Mouse (Mus musculus) thymus, postnatal 14 days (tissue): ENCODE results near the gene Armc8.

ENCODE experiments used
- DNase-seq: peaks from one replicate; pipeline ENCODE4 v3.0.0; 2021

Gene Armc8

DNA sequence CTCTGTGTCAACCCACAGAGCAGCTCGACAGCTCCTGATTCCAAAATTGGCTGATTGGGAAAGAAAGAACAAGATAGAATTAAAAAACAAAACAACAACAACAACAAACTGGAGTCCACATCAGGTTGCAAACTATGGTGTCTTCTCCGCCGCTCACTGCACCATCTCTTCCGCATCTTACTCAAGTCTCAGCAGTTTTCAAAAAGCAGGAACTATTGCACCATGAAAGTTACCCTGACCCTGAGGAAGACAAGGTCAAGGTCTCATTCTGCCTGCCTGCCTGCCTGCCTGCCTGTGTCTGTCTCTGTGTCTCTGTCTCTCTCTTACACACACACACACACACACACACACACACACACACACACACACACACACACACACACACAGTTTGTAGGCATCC is 69.4 kb downstream of the Armc8 start:
- DNase-seq, result no peak

GRCm38 (mm10) chr9:99492634-99493200 is 76.0 kb downstream of the Armc8 start:
- no peak for DNase-seq

DNA sequence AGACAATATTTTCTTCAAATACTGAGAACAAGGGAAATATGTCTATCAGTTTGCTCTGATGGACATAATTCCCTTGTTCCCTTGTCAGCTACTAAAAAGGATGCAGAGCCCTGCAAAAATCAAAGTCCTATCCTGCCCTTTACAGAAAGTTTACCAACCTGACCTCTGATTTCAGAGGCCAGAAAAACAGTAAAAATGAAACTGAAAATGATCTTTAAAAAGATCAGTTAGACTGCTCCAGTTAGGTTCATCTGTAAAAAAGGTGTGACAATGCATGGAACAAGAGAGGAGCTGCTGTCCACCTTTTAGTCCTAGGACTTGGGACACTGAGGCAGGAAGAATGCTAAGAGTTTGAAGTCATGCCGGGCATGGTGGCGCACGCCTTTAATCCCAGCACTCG is 77.6 kb downstream of the Armc8 start:
- DNase-seq, result no peak

- no peak for DNase-seq
These were observed 80.9 kb downstream of the Armc8 start for GRCm38 (mm10) chr9:99487841-99488240.

GRCm38 (mm10) chr9:99487126-99487695 is 81.5 kb downstream of the Armc8 start:
- DNase-seq, result no peak

- no peak for DNase-seq
These were observed 83.6 kb downstream of the Armc8 start for GRCm38 (mm10) chr9:99485144-99485543.

GRCm38 (mm10) chr9:99484632-99485031 is 84.1 kb downstream of the Armc8 start:
- no peak for DNase-seq

DNA sequence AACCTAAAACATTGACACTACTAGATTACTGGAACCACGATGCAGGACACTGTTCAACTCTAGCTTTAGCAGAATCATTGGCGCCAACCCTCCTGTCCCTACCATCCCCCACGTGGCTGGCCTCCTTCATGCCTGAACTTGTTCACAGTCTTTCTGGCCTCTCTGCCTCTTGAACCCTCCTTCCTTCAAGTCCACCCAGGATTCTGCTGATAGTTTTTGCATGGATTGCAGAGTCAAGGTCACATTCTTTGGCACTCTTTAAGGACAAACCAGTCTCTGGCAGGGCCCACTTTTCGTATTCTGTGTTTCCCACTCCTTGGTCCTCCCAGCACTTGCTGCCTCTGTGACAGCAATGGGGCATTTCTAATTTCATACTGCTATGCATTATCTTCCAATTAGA is 85.5 kb downstream of the Armc8 start:
- DNase-seq, result no peak

- no peak for DNase-seq
These were observed 87.9 kb downstream of the Armc8 start for GRCm38 (mm10) chr9:99480764-99481163.

- DNase-seq, result peak; percentile 33
These were observed 89.5 kb downstream of the Armc8 start for GRCm38 (mm10) chr9:99479181-99479711.

- DNase-seq, result no peak
These were observed 97.4 kb downstream of the Armc8 start for GRCm38 (mm10) chr9:99471334-99471733.

DNA sequence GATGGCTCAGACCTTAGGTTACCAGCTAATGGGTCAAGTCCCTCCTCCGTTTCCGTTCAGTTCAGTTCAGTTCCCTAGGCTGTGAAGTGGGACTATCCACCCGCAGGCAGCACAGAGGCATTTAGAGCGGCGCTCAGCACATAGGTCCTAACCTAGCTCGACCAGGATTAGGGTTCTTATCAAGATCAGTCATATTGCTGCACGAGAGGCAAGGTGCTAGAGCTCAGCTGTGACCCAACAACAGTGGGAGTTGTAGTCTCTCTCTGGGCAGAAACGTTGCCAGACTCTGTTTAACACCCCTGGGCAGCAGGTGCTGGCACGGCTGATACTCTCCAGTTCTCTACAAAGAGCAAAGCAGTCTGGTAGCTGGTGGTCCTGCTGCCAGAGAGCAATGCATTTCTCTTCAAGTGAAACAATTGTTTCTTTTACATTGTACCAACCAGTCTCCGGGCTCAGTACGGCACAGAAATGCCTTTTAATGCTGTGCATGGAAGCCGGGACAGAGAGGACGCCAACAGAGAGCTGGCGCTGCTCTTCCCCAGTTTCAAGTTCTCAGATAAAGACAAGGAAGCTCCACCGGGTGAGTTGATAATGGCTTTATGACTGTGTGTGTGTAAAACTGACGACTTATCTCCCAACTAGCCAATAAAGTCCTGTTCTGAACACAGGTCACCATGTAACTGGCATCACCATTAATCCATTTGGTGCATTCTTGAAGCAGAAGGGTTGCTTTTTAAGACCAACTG is 98.2 kb downstream of the Armc8 start:
- DNase-seq, result no peak

DNA sequence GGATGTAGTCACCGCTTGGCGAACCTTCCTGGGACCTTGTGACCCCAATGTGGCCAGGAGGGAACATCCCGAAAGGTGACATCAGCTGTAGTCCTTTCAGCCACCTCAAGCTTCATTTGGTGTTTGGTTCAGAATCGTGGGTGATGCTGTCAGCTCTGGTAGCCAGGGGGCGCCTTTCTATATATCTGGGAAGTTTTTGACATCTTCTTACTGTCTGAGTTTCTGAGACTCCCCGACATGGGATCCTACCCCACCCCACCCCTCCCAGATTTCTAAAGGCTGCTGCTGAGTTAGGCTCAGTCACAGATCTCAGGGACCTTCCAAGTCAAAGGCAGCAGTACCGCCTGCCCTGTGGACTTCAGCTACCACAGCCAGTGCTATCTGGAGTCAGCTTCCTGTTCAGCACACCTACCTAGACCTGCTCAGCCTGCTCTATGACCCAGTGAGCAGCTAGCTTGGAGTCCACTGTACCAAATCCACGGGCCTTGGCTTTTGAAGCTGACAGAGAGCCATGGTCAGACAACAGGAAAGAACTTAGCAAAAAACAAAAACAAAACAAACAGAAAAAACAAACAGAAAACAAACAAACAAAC is 98.9 kb downstream of the Armc8 start:
- peak; percentile 30 for DNase-seq

GRCm38 (mm10) chr9:99468572-99468971 is 100.1 kb downstream of the Armc8 start:
- DNase-seq, result no peak

- DNase-seq, result no peak
These were observed 103.8 kb downstream of the Armc8 start for GRCm38 (mm10) chr9:99464876-99465275.

- DNase-seq, result no peak
These were observed 109.0 kb downstream of the Armc8 start for GRCm38 (mm10) chr9:99459730-99460129.

- DNase-seq, result peak; percentile 65
These were observed 110.0 kb downstream of the Armc8 start for GRCm38 (mm10) chr9:99458529-99459208.

GRCm38 (mm10) chr9:99454211-99454610 is 114.5 kb downstream of the Armc8 start:
- no peak for DNase-seq

DNA sequence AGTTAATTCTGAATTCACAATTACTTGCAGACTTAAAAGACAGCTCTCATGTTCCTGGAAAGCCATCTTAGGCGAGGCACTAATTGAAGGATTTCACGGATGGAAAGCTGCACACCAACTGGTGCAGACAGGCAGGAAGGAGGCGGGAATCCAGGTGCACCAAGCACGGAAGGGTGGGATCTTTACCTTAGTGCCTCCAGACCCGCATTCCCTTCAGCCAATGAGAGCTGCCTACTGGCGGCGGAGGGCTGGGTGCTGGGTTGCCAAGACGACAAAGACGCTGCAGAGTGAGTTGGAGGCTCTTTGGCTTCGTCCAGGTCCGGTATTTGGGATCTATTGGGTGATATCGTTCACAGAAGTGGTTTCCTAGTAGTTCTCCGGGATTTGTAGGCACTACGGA is 117.5 kb downstream of the Armc8 start, which contains the start of gene Nme9:
Gene Nme9 (plus strand): TSS at position 315 of the 400 bp plus-strand sequence.
- DNase-seq, result no peak

GRCm38 (mm10) chr9:99449886-99450647 is 118.6 kb downstream of the Armc8 start:
- DNase-seq, result peak; percentile 27

DNA sequence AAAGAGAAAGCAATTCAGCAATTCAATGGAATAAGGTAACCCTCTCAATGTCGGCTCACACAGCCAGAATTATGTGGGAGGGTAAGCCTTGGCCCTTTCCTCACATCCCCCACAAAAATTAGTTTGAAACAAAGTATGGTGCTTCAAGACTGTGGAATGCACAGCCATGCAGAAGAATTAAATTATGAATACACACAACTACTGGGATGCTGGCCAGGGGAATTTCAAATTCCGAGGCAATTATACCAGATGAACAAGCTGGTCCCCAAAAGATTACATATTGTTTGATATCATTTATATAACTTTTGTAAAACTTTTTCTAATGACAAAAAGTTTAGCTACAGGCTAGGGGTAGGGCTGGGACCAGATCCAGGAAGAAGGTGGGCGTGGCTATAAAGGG is 121.4 kb downstream of the Armc8 start:
- DNase-seq, result no peak

GRCm38 (mm10) chr9:99446259-99446658 is 122.4 kb downstream of the Armc8 start:
- no peak for DNase-seq
